Mouse (Mus musculus) retina, postnatal 7 days (tissue): ENCODE measurements around the gene Rgs10.

Experiments
- DNase-seq: peaks from one replicate; pipeline ENCODE4 v3.0.0-alpha.2; 2012; ENCODE audit warnings: low read depth, low spot score

Gene Rgs10

GRCm38 (mm10) chr7:128374156-128374555 lies 44.4 kb downstream of the Rgs10 start:
- no peak for DNase-seq

- DNase-seq = no peak
These were observed 44.8 kb downstream of the Rgs10 start for GRCm38 (mm10) chr7:128373751-128374150.

GRCm38 (mm10) chr7:128372331-128372730 lies 46.2 kb downstream of the Rgs10 start:
- no peak for DNase-seq

DNA sequence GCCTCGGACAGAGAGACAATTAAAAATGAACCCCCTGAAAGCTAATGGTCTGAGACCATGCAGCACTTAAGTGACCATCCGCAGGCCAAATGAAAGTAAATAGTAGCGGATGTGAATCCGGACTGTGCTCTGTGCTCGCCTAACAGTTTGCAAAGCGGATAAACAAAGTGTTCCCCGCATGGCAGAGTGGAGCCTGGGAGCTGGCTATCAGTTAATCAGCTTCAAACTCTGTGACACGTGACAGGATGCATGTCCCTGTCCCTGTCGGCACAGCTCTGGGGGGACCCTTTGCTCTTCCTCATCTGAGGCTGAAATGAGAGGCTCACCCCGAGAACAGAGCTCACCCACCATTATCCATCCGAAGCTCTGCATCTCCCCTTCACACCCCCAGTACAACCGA lies 49.2 kb downstream of the Rgs10 start:
- no peak for DNase-seq

GRCm38 (mm10) chr7:128368828-128369227 lies 49.7 kb downstream of the Rgs10 start:
- no peak for DNase-seq

DNA sequence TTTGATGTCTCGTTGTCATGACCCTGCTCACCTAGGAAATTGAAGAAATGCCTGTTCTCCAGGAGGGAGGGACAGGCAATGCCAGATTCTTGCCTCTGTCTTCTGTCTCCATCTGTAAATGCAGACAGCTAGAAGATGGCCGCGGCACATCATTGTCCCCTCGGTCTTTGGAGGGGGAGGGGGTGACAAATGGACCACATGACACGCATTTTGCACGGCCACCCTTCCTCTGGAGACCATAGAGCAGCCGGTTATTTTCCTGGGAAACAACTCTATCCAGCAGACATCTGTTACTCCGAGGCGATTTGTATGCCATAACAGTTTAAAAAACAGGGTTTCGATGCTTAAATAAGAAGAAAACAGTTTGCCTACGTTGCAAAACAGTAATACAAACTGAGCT lies 51.9 kb downstream of the Rgs10 start:
- no peak for DNase-seq

DNA sequence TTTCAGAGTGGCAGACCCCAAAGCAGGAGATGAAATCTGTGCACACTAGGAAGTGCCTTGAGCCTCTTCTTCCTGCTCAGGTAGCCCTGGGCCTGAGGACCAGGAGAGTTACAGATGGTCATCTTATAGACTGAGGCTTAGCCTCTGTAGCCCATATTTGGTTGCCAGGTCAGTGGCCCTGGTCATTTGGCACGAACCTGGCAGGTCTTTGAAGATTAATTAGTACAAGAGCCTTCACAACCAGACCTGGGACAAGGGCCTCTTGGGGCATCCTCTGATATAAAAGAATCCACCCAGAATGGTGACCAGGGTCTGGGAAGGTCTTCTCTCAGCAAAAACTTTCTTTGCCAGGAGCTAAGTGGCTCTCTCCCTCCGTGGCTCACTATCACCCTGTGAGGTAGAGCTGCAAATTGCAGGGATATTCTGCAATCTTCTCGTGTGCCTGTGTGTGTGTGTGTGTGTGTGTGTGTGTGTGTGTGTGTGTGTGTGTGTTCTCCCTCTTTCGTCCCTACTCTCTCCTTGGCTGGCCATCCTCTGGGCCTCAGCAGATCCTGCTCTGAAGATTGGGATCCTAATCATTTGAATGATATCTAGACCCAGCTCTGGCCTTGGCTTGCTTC lies 53.4 kb downstream of the Rgs10 start:
- no peak for DNase-seq

GRCm38 (mm10) chr7:128364526-128364925 lies 54.0 kb downstream of the Rgs10 start:
- no peak for DNase-seq

GRCm38 (mm10) chr7:128363806-128364205 lies 54.8 kb downstream of the Rgs10 start:
- no peak for DNase-seq

- no peak for DNase-seq
These were observed 55.6 kb downstream of the Rgs10 start for GRCm38 (mm10) chr7:128362916-128363315.

GRCm38 (mm10) chr7:128359741-128360140 lies 58.8 kb downstream of the Rgs10 start:
- DNase-seq = no peak

GRCm38 (mm10) chr7:128359164-128359563 lies 59.4 kb downstream of the Rgs10 start:
- no peak for DNase-seq

DNA sequence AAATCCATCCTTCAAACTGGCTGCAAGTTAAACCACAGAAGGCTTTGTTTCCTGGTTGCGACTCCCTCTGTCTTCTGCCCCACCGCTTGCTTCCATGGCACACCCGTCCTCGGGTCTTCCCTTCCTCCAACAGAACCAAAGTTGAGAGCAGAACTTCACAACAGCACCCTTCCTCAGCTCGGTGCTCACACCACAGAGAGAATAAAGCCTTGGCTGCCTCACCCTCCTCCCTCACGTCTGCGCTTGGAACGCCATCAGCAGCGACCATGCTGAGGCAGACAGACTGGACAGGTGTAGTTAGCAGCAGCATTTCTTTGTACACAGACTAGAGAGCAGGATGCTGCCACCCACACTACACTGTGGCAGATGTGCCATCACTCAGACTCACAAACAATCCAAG lies 59.8 kb downstream of the Rgs10 start:
- no peak for DNase-seq

DNA sequence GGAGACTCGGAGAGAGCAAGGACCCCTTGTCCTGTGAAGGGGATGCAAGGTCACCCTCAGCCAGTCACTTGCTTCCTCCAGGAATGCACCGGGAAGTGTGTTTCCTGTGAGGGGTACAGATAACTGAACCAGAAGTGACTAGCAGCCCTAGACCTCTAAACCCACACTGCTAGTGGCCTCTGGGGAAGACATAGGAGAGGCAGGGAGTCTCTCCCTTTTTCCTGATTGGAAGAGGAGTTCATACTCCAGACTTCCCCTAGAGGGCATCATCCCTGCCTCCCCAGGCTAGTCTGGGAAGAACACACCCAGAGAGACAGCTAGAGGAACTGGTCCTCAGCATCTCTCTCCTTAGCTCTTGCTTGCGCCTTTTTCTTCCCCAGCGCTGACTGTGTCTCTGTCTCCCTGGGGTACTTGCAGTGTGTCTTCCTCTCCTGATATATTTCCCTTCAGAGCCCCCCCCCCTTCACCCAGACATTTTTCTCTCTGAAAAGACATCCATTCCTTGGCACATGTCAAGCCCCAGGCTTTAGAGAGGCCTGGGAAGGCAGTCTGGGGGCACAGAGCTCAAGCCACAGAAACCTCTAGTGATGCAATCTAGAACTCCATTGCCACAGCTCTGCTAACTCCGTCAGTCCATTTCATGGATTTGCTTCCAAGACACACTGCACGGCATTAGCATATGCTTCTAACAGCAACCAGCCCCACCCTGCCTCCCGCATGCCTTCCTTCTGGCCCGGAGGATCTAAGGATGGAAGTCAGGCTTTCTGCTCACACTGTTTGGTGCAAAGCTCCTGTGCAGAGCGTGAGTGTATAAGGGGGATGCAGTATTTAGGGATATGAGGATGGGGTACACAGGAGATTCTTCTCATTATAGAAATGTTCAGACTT lies 61.4 kb downstream of the Rgs10 start:
- DNase-seq = no peak

GRCm38 (mm10) chr7:128355463-128355862 lies 63.1 kb downstream of the Rgs10 start:
- no peak for DNase-seq

DNA sequence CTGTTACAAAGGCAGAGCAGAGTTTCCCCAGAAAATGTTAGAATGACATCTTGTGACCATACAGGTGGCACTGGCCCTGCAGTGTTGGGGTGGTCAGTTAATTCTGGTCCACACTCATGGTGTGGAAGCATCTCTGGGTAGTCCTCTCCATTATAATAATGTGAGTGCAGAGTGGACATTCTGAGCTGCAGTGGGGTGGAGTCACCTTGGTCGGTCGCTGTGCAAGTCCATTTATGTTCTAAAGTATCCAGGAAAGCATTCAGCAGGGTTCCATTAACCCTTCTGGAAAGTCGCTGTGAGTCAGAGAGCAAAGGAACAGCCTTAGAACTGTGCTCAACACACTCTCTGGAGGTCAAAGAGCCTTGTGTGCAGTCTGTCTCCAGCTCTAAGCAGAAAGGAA lies 65.8 kb downstream of the Rgs10 start:
- DNase-seq = no peak

DNA sequence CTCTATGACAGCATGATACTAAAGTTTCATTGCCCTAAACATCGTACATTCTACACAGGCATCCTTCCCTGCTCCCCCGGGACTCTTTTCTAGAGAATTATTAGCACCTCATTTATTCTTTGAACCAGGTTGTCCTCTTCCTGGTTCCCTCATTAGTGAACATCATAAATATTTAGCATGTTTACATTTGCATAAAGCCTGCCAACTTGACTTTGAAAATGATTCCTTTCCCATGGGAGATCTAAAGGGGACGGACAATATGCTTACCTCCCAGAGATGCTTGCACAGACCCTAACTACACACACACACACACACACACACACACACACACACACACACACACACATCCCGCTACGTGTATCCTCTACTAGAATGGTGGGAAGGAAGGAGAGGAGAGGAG lies 67.4 kb downstream of the Rgs10 start:
- no peak for DNase-seq

- no peak for DNase-seq
These were observed 68.2 kb downstream of the Rgs10 start for GRCm38 (mm10) chr7:128350316-128350715.

- DNase-seq = no peak
These were observed 68.8 kb downstream of the Rgs10 start for GRCm38 (mm10) chr7:128349751-128350150.

- peak; percentile 34 for DNase-seq
These were observed 70.0 kb downstream of the Rgs10 start for GRCm38 (mm10) chr7:128348608-128349007.

- no peak for DNase-seq
These were observed 71.6 kb downstream of the Rgs10 start for GRCm38 (mm10) chr7:128346991-128347390.

DNA sequence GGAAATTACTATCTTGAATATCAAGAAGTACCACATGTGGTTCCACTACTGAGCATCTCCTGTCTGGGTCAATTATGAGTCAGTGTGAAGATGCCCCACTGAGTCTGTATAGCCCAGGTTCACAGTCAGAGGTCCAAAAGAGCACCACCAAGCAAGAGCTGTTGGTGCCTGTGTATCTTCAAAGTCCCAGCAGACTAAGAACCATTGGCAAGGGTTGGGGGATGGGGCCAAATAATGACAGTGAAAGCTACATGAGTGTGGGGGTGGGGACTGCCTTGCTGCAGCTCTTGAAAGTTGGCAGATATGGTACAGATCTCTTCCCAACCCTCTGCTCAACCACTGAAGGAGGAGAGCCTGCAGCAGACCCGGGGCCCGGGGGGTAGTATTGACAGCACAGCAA lies 72.0 kb downstream of the Rgs10 start:
- DNase-seq = no peak

DNA sequence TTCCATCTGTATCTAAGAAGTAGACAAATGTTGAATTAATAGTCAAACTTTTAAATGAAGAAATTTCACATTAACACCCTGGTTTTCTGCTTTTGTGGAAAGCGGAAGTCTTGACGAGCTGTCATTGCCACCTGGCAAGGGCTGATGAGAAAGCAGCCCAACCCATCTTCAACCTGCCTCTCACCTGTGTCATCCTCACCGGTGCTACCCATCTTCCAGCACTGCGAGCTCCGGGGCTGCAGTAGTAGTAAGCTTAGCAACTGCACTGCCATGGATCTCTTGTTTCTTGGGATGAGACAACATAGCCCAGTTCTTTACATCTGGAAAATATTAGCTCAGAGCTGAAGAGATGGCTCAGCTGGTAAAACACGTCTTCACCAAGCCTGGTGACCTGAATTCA lies 72.9 kb downstream of the Rgs10 start:
- DNase-seq = no peak
